In the genomic region with DNA sequence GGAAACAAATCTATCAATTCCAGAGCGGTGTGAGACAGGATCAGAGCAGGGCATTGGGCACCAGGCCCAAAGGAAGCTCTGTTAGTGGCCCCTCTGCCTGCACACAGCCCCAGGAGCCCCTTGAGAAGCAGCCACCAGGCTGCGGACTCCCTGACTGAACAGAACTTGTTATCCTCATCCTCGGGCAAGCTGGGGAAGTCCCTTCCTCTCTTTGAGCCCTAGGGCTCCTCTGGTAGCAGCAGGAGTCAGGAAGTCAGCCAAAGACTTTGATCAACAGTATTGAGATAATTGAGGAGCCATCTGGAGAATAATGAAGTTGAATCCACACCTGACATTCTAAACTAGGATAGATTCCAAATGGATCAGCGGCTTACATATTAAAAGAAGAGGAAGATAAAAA, we compare ENCODE assay signal across 34 mouse cellular contexts.
DNase-seq lines count a peak whose midpoint lies in the region; ATAC-seq and TF ChIP-seq lines count a peak whose summit lies in the region.
"Had no signal": no experiment of that assay in that cellular context is flagged by ENCODE, and none has a peak within 500 bp of the region (broad histone marks: within the 10 kb centered on the region; RNA-seq: fewer than 3 reads in every experiment).

No protein-coding gene starts in this region.

- peaks cover 2 to 4% of the 10 kb centered on the region in 2 experiments; a peak in 2 of 4 replicates for H3K4me1 ChIP-seq in ES-E14 (ENCODE audit: control insufficient read depth in 2 of 2, insufficient read depth in 2 of 2, low read length in 2 of 2, poor library complexity in 1 of 2)
- peaks cover 29% of the 10 kb centered on the region for H3K4me1 ChIP-seq in cerebellum, adult 2 months (ENCODE audit: control insufficient read depth, insufficient read depth, low read length)
- H3K4me1 ChIP-seq in midbrain, embryonic 15.5 days: peaks cover 7% of the 10 kb centered on the region
- H3K4me1 ChIP-seq in forebrain, embryonic 10.5 days: peaks cover 14% of the 10 kb centered on the region
- H3K4me1 ChIP-seq: embryonic facial prominence, embryonic 12.5 days; limb, embryonic 15.5 days had no signal

- H3K27ac ChIP-seq in ES-E14 (ENCODE audit: insufficient read depth, low read depth, low read length, poor library complexity, severe bottlenecking): no peak overlapping the region
- no peak overlapping the region for H3K27ac ChIP-seq in cerebellum, adult 2 months (ENCODE audit: insufficient read depth, low read length)
- no peak overlapping the region for H3K27ac ChIP-seq in midbrain, embryonic 15.5 days
- H3K27ac ChIP-seq in forebrain, embryonic 10.5 days: no peak overlapping the region
- H3K27ac ChIP-seq: embryonic facial prominence, embryonic 12.5 days; forebrain, embryonic 15.5 days; gastrocnemius, adult 2 months; hindbrain, embryonic 10.5 days; hindbrain, embryonic 15.5 days; kidney, embryonic 15.5 days; layer of hippocampus, adult 2 months; limb, embryonic 10.5 days; limb, embryonic 15.5 days; liver, embryonic 13.5 days; macrophage; midbrain, embryonic 13.5 days; stomach, postnatal 0 days had no signal

- no peak for TF ChIP-seq POLR2A in cerebellum, adult 2 months (IDR thresholded peaks at IDR 0.05; ENCODE audit: borderline replicate concordance, insufficient read depth, low read length)

- H3K4me2 ChIP-seq in midbrain, embryonic 15.5 days: no peak overlapping the region
- H3K4me2 ChIP-seq: embryonic facial prominence, embryonic 12.5 days; forebrain, embryonic 15.5 days; hindbrain, embryonic 15.5 days; kidney, embryonic 15.5 days; limb, embryonic 15.5 days; liver, embryonic 13.5 days; midbrain, embryonic 13.5 days had no signal

- in situ Hi-C loops in ES-E14 (cut with MboI; ENCODE audit: low sequenced_read_pairs in 2 of 2, unreplicated experiment in 2 of 2): no loop called here

- H3K4me3 ChIP-seq in ES-E14 (ENCODE audit: insufficient read depth in 1 of 2, low read depth in 1 of 2, low read length in 2 of 2, poor library complexity in 1 of 2, severe bottlenecking in 1 of 2): no peak overlapping the region
- no peak overlapping the region for H3K4me3 ChIP-seq in cerebellum, adult 2 months (replicated peaks; ENCODE audit: insufficient read depth, low read depth, low read length)
- H3K4me3 ChIP-seq in midbrain, embryonic 15.5 days: no peak overlapping the region
- H3K4me3 ChIP-seq in forebrain, embryonic 10.5 days: no peak overlapping the region
- H3K4me3 ChIP-seq: embryonic facial prominence, embryonic 12.5 days; forebrain, embryonic 15.5 days; gastrocnemius, adult 2 months; hindbrain, embryonic 10.5 days; hindbrain, embryonic 15.5 days; kidney, embryonic 15.5 days; layer of hippocampus, adult 2 months; limb, embryonic 10.5 days; limb, embryonic 15.5 days; liver, embryonic 13.5 days; midbrain, embryonic 13.5 days had no signal

- peak; percentile 28 for DNase-seq in ES-E14 (ENCODE audit: low read depth, low spot score)
- peak; percentile 65 for DNase-seq in brain, adult 2 months (ENCODE audit: low read depth, low spot score)
- DNase-seq in cerebellum, adult 2 months: peak; percentile 57 to 76
- peak; percentile 66 to 69 for DNase-seq in cerebellum, postnatal 14 days
- DNase-seq in kidney, postnatal 14 days: no peak
- DNase-seq in forebrain, embryonic 10.5 days (ENCODE audit: extremely low spot score, low spot score): no peak
- DNase-seq: adrenal gland, adult 8-10 months; embryo, embryonic 11 days; gastrocnemius, adult 2 months; gastrocnemius, postnatal 36 days; heart, postnatal 14 days; kidney, adult 11 months; kidney, postnatal 36 days; liver, embryonic 13.5 days; lung, adult 18-20 months; retina, postnatal 1 day; right cerebral cortex, postnatal 25 days; thymus, adult 18-20 months; thymus, postnatal 36 days had no signal

- 16% methylated on average over 4 of the region's 4 CpGs for WGBS in cerebellum, adult 2 months
- 49% methylated on average over 4 of the region's 4 CpGs for WGBS in midbrain, embryonic 15.5 days
- 69% methylated on average over 4 of the region's 4 CpGs for WGBS in forebrain, embryonic 10.5 days

- no peak for TF ChIP-seq CTCF in cerebellum, adult 2 months (IDR thresholded peaks at IDR 0.05; ENCODE audit: borderline replicate concordance, insufficient read depth, low read depth, low read length)

- no peaks in the 10 kb centered on the region for H3K36me3 ChIP-seq in ES-E14 (ENCODE audit: control insufficient read depth, insufficient read depth, low read length, poor library complexity, severe bottlenecking)
- no peaks in the 10 kb centered on the region for H3K36me3 ChIP-seq in midbrain, embryonic 15.5 days (replicated peaks)
- H3K36me3 ChIP-seq in forebrain, embryonic 10.5 days (replicated peaks): no peaks in the 10 kb centered on the region; the same call in 1 of the 2 replicates
- H3K36me3 ChIP-seq: embryonic facial prominence, embryonic 12.5 days; forebrain, embryonic 15.5 days; hindbrain, embryonic 15.5 days; kidney, embryonic 15.5 days; limb, embryonic 10.5 days; limb, embryonic 15.5 days; liver, embryonic 13.5 days; midbrain, embryonic 13.5 days had no signal

- no peaks in the 10 kb centered on the region for H3K9me3 ChIP-seq in ES-E14 (ENCODE audit: control insufficient read depth, insufficient read depth, low read depth, low read length)
- H3K9me3 ChIP-seq in midbrain, embryonic 15.5 days: no peaks in the 10 kb centered on the region
- no peaks in the 10 kb centered on the region for H3K9me3 ChIP-seq in forebrain, embryonic 10.5 days
- H3K9me3 ChIP-seq: embryonic facial prominence, embryonic 12.5 days; forebrain, embryonic 15.5 days; hindbrain, embryonic 10.5 days; hindbrain, embryonic 15.5 days; kidney, embryonic 15.5 days; limb, embryonic 10.5 days; limb, embryonic 15.5 days; liver, embryonic 13.5 days; midbrain, embryonic 13.5 days had no signal

- ATAC-seq in midbrain, embryonic 15.5 days (replicated peaks): no peak
- ATAC-seq: CD4-positive, CD25-positive, alpha-beta regulatory T cell, adult 4 months; forebrain, embryonic 15.5 days; inflammation-experienced regulatory T-cells, adult 6 months; lung, postnatal 0 days; midbrain, embryonic 13.5 days had no signal

- no peak overlapping the region for H3K9ac ChIP-seq in ES-E14 (ENCODE audit: insufficient read depth, low read depth, low read length, poor library complexity, severe bottlenecking)
- no peak overlapping the region for H3K9ac ChIP-seq in midbrain, embryonic 15.5 days
- H3K9ac ChIP-seq: embryonic facial prominence, embryonic 12.5 days; forebrain, embryonic 15.5 days; hindbrain, embryonic 15.5 days; kidney, embryonic 15.5 days; limb, embryonic 15.5 days; liver, embryonic 13.5 days; midbrain, embryonic 13.5 days had no signal

- H3K27me3 ChIP-seq in cerebellum, adult 2 months (ENCODE audit: control insufficient read depth, insufficient read depth, low read length): no peaks in the 10 kb centered on the region
- no peaks in the 10 kb centered on the region for H3K27me3 ChIP-seq in midbrain, embryonic 15.5 days (replicated peaks)
- H3K27me3 ChIP-seq in forebrain, embryonic 10.5 days (ENCODE audit: poor library complexity, severe bottlenecking): no peaks in the 10 kb centered on the region
- H3K27me3 ChIP-seq: embryonic facial prominence, embryonic 12.5 days; forebrain, embryonic 15.5 days; hindbrain, embryonic 15.5 days; kidney, embryonic 15.5 days; limb, embryonic 15.5 days; liver, embryonic 13.5 days; midbrain, embryonic 13.5 days had no signal

TF ChIP-seq in ES-E14, 5 proteins besides CTCF, POLR2A, EP300 and RAD21:
- no peak for TF ChIP-seq CHD2 (IDR thresholded peaks at IDR 0.05; ENCODE audit: low read depth, low read length)
- TF ChIP-seq ZNF384 (IDR thresholded peaks at IDR 0.05; ENCODE audit: low read depth, low read length): no peak
- no peak for TF ChIP-seq ZC3H11A (IDR thresholded peaks at IDR 0.05; ENCODE audit: borderline replicate concordance, low read depth, low read length)
- TF ChIP-seq MAFK (IDR thresholded peaks at IDR 0.05; ENCODE audit: insufficient read depth, low read depth, low read length): no peak
- no peak for TF ChIP-seq HCFC1 (IDR thresholded peaks at IDR 0.05; ENCODE audit: borderline replicate concordance, insufficient read depth, low read length)

Comparison
In these comparisons a context has a peak if more than half of its experiments do, and no peak if none do; other contexts are left out.
1. DNase-seq: peak in ES-E14 (single experiment), brain, adult 2 months (single experiment), cerebellum, adult 2 months (2 of 2) and cerebellum, postnatal 14 days (2 of 2); none in kidney, postnatal 14 days (single experiment) and forebrain, embryonic 10.5 days (single experiment).